Mouse (Mus musculus) erythroblast, adult 5-6 weeks (primary cell): ENCODE data around the gene Bcs1l. TPM values are rescaled to one million over a fixed set of nuclear protein-coding genes. Genes with fewer than 3 reads are reported as not detected.
A peak's percentile ranks its signal among the peaks of the same experiment; 100 is the strongest.

Experiments
- ATAC-seq: replicated peaks from 2 replicates; pipeline ENCODE4 v1.8.0; 2016; ENCODE audit warnings: moderate number of reproducible peaks, mild to moderate bottlenecking, moderate TSS enrichment, inconsistent platforms; ENCODE audit not compliant: poor library complexity, low FRiP score, severe bottlenecking
- total RNA-seq, 2 experiments: library from RNA; stranded (forward) in 1 of 2; stranded (reverse) in 1 of 2; fragments of 150-400 nt in 1 of 2; fragments of 200-764, 138-1000 nt in 1 of 2; gene quantifications; 2 replicates each; pipeline versions ENCODE4 v1.2.3 to v1.2.4; 2015 to 2017; ENCODE audit warnings: low replicate concordance in 2 of 2

Gene Bcs1l
- total RNA-seq (2015; ENCODE audit: low replicate concordance), result 0.77 and 1.5 TPM in 2 replicates
- total RNA-seq (2017; ENCODE audit: low replicate concordance), result 0.51 and 2.4 TPM in 2 replicates

GRCm38 (mm10) chr1:74587773-74588445, at the start of gene Bcs1l, which contains the start of gene Zfp142:
Gene Bcs1l, plus strand, starts transcription at chr1:74588289.
Gene Zfp142, minus strand, starts transcription at chr1:74588246.
- peak; percentile 95 for ATAC-seq

GRCm38 (mm10) chr1:74538650-74539049, 49.4 kb upstream of the Bcs1l start:
- no peak for ATAC-seq

DNA sequence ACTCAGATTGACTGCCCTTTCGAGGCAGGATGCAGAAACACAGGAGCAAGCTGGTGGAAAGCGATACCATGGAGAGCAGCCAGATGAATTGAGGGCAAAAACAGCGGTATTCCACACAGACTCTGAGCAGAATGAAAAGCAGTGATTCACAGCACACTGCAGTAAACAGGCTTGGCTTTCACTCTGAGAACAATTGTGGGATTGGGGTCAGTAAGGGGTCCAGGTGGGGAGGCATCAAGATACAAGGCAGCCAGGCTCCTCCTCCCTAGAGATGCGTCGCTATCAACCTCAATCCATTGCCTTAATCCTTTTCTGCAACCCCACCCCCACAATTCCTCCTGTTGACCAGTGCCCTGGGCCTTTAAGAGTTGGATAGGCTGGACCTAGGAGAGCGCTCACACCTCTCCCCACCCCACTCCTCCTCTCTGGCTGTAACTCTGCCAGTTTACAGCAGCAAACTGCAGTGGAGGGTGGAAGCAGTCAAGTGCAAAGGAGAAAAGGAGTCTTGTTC, 45.6 kb upstream of the Bcs1l start, which contains the start of gene Plcd4:
TSS of gene Plcd4 (plus strand) at position 438 of the 511 bp plus-strand sequence.
- no peak for ATAC-seq

GRCm38 (mm10) chr1:74544184-74544583, 43.9 kb upstream of the Bcs1l start, which contains the start of gene Usp37:
Gene Usp37, minus strand, starts transcription at chr1:74544284.
- no peak for ATAC-seq

DNA sequence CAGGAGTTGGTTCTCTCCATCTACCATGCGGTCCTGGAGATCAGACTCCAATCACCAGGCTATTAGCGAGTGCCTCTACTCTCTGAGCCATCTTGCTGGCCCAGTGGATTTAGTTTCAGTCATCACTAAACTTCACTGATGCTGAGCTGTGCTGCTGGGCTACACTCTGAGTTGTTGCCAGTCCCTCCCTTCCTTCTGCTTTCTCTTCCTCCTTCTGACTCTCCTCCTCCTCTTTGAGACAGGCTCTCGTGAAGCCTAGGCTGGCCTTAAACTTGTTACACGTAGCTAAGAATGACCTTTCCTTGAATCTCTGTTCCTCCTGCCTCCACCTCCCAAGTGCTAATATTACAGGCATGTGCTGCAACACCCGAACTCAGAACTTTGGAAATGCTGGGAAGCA, 29.0 kb upstream of the Bcs1l start:
- no peak for ATAC-seq

DNA sequence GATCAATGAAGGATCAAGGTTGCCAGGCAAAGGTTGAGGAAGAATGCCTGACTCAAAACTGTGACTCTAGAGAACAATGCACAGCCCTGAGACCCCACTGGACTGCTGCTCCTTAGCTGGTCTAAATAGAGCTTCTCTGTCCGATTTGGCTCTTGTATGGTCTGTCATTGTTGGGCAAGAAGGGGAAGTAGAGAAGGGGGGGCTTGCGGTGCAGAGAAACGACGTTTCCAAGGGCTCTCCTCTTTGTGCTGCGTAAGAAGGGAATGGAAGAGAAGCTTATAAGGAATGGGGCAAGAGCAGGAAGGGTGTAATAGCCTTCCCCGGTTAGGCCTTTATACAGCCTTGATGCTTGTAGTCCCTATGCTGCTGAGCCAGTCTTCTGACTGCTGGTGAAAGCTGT, 22.3 kb upstream of the Bcs1l start:
- no peak for ATAC-seq

GRCm38 (mm10) chr1:74569739-74570719, 18.1 kb upstream of the Bcs1l start:
- no peak for ATAC-seq

DNA sequence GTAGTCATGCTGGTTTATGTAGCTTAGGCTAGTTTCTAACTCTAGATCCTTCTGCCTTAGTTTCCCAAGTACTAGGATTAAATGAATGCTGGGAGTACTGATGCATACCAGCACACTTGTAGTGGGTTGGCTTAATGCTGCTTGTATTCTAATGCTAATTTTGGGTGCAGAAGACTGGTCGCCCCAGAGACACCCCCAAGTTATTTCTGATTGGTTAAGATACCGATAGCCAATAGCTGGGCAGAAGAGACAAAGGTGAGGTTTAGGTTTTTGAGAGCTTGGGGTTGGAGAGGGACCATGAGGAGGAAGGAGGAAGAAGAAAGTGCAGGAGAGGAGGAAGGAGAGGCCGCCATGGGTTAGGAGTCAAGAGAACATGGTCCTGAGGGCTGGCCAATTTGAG, 5.5 kb upstream of the Bcs1l start:
- no peak for ATAC-seq

GRCm38 (mm10) chr1:74584616-74585398, 3.3 kb upstream of the Bcs1l start:
- ATAC-seq, result no peak

DNA sequence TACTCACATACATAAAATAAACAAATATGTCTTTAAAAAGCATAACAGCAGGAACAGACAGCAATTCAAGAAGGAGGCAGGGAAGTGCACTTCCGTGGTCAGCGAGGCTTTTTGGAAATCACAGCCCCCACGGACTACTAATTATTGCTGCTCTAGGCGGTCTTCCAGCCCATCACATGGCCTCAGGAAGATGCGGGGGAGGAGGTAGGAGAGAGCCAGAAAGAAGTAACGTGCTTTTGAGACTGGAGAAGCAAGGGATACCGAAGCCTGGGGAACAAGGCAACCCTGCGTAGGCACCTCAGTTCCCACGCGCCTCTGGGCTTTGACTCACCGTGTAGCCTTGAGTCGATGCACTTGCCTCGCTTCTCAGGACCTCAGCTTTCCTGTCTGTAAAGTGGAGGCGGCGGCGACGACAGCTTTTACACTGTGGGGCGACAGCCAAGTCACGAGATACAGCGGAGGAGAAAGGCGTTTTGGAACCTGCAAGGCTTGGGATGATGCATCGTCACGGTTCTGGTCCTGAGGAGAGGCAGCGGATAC, 786 bp upstream of the Bcs1l start:
- no peak for ATAC-seq

DNA sequence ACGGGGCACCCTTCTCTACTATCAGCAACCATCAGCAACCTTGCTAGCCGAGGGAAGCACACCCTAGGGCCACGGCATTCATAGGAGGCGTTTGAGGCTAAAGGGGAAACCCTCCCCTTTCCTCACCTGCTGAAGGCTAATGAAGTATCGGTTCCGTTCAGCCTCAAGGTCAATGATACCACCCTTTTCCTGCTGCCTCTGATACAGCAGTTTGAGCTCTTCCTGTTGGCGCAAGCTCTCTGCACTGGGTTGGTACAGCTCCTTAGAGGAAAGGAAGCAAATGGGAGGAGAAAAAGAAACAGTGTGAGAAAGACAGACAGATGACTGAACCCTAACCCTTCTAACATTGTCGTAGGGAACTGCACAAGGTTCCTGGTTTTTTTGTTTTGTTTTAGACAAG, 6.3 kb downstream of the Bcs1l start:
- ATAC-seq, result no peak

DNA sequence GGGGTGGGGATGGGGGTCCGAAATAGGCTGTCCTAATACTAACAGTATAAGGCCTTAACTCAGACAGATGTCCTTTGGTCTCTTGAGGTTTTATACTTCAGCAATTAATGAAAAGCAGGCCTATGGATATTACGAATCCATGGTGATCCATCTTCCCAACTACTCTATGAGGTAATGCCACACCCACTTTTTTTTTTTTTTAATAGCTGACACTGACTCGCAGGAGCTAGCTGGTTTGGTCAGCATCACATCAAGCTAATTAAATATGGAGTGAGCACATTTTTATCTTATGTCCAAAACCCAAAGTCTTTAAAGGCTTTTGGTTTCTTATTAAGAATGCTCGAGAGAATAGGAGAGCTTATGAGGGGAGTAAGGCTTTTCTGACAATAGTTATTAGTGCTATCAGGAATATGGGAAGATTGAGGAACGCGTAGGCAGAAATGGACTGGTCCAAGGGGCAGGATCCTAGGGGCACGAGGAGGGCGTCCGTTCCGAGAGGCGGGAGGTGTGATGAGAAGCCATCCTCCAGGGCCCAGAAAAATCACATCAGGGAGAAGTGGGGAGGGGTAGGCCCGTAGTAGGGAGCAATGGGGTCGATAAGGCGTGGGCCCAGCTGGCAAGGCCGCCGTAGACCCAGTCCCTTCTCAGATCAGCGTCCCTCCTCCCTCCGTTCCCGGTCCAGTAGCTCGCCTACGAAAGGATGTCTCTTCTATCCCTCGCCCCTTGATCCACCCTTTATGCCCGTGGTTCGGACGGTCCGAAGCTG, 12.6 kb downstream of the Bcs1l start:
- peak; percentile 70 for ATAC-seq

GRCm38 (mm10) chr1:74601267-74601962, 13.3 kb downstream of the Bcs1l start, which contains the start of the genes Rnf25 and Stk36:
Gene Rnf25, minus strand, starts transcription at chr1:74601397.
Gene Stk36, plus strand, starts transcription at chr1:74601445.
- ATAC-seq, result peak; percentile 95

DNA sequence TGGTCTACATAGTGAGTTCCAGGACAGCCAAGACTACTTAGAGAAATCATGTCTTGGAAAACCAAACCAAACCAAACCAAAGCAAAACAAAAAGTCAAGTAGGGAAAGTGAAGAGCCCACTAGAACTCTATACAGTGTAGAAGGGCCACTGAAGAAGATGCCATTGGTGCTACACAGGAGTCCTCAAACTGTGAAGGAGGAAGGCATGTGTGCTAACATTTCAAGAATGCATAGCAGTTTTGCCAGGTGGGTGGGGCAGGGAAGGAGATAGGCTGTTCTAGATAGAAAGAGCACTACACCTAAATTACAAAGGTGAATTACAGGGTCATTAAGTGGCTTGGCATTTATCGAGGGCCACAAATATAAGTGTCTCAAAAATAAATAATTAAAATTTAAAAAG, 36.1 kb downstream of the Bcs1l start:
- no peak for ATAC-seq

GRCm38 (mm10) chr1:74626076-74626475, 38.0 kb downstream of the Bcs1l start:
- ATAC-seq, result no peak

- ATAC-seq, result no peak
Measured at GRCm38 (mm10) chr1:74628001-74628400, 39.9 kb downstream of the Bcs1l start.

GRCm38 (mm10) chr1:74632734-74633133, 44.6 kb downstream of the Bcs1l start:
- ATAC-seq, result no peak
